Mouse (Mus musculus) bone marrow, adult 2 months (tissue): Measurements from ENCODE around the gene Ubtd2. TPM values are rescaled to one million over a fixed set of nuclear protein-coding genes. Genes with fewer than 3 reads are reported as not detected.

Experiments used
- H3K27ac ChIP-seq: fragments of 200-500 bp; 2 replicates; pipeline ENCODE4 v1.5.1; 2012; ENCODE audit warnings: low read depth, mild to moderate bottlenecking, control low read depth, inconsistent platforms, low read length; ENCODE audit not compliant: control insufficient read depth, poor library complexity, insufficient read depth
- H3K4me1 ChIP-seq: fragments of 200-500 bp; 2 replicates; pipeline ENCODE4 v1.6.1; 2011; ENCODE audit warnings: low read length; ENCODE audit not compliant: control insufficient read depth, insufficient read depth
- H3K4me3 ChIP-seq: fragments of 200-500 bp; replicated peaks from 2 replicates; pipeline ENCODE3; 2011; ENCODE audit warnings: mild to moderate bottlenecking, low read depth, low read length, control low read depth; ENCODE audit not compliant: control insufficient read depth
- CTCF ChIP-seq: fragments of 200-500 bp; IDR thresholded peaks from 2 replicates; pipeline ENCODE4 v1.5.1; 2011; ENCODE audit warnings: low read length, control low read depth; ENCODE audit not compliant: control insufficient read depth, insufficient read depth
- POLR2A ChIP-seq: fragments of 200-500 bp; IDR thresholded peaks from 2 replicates; pipeline ENCODE4 v1.6.1; 2011; ENCODE audit warnings: low read depth, mild to moderate bottlenecking, control low read depth, low read length, borderline replicate concordance; ENCODE audit not compliant: control insufficient read depth
- WGBS: fragments of 180-500 bp; shearing (Covaris S2); methylation state at CpG from one replicate; pipeline ENCODE4 v1.1.7; 2018; 5-methylcytosine and 5-hydroxymethylcytosine counted together
- polyA plus RNA-seq: library from polyadenylated mRNA; stranded (reverse); fragments of >200 nt; gene quantifications from 2 replicates; pipeline ENCODE4 v1.2.4, GENCODE M21; 2011; ENCODE audit warnings: low replicate concordance; ENCODE audit not compliant: missing spikeins, insufficient read depth, insufficient read length

The Ubtd2 gene
- polyA plus RNA-seq, 1 experiment = 1.5 TPM

DNA sequence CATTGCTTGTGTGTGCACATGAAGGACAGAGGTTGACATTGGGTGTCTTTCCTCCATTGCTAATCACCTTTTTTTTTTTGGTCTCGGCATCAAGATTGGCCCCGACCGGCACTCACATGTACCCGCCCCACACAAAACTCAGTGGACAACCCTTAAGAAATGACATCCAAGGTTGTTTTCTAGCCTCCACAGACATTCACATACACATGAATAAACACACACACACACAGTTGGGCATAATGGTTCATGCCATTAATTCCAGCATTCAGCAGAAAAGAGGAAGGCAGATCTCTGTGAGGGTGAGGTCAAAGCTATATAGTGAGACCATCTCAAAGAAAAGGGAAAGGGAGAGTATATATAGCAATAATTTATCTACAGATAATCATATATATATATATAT is 2.4 kb upstream of the Ubtd2 start:
- Histone ChIP-seq H3K4me1 (no peaks in the 10 kb centered on the region; the same call in 1 of the 2 replicates), H3K4me3 (no peak overlapping the region), H3K27ac (no peak overlapping the region)
- WGBS = 80% methylated on average over 4 of the region's 4 CpGs
- TF ChIP-seq CTCF (no peak), POLR2A (no peak)

DNA sequence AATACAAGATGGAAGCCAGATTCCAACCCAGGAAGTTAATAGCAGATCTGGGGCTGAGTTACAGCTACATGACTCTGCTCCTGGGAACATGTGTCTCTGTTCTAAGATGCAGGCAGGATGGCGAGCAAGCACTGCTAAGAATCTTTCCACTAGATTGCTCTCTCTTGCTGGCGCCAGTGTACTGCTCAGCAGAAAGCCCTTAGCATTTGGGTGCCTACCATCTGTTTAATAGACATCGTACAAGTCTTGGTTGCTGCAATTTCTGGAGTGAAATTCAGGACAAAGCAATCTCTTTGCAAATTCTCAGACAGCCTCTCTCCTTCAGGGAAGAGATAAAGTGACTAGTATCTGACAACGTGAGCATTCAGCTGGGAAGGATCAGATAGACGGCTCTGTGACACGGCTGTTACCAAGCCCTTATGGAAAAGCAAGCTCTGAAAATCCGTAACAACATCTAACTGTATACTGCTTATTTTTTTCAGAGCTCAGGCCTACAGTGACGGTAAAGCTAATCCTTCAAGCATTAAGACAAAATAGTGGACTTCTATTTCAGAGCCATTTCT is 1.7 kb upstream of the Ubtd2 start:
- Histone ChIP-seq H3K4me1 (no peaks in the 10 kb centered on the region; the same call in 1 of the 2 replicates), H3K27ac (no peak overlapping the region), H3K4me3 (no peak overlapping the region)
- TF ChIP-seq CTCF = no peak
- no peak for TF ChIP-seq POLR2A
- 79% methylated on average over 8 of the region's 8 CpGs for WGBS

DNA sequence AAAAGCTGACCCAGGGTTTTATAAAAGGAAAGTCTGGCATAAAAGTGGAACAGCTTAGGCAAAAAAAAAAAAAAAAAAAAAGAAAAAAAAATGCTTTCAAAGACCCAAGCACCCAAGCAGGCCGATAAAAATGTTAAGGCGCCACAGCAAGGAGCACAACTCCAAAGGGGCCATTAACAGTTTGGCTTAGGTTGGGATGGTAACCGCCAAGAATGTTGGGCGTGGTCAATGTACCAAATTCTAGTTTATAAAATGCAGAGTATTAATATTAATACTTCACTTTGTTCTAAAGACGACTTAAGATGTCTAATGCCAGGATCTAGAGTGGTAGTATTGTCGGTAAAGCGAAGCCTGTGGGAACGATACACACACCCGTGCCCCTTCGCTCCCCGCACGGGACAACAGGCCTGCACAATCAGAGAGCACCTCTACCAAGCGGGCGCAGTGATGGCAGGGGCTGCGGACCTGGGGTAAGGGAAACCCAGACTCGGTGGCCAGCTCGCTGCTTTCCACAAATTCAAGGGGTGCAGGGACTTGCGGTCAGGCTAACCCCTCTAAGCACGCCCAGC is 855 bp upstream of the Ubtd2 start:
- no peak overlapping the region for H3K27ac ChIP-seq
- H3K4me3 ChIP-seq = peak overlapping the region; percentile 67
- WGBS = 5% methylated on average over 19 of the region's 19 CpGs
- H3K4me1 ChIP-seq = no peaks in the 10 kb centered on the region; the same call in 1 of the 2 replicates
- TF ChIP-seq POLR2A (no peak), CTCF (no peak)

DNA sequence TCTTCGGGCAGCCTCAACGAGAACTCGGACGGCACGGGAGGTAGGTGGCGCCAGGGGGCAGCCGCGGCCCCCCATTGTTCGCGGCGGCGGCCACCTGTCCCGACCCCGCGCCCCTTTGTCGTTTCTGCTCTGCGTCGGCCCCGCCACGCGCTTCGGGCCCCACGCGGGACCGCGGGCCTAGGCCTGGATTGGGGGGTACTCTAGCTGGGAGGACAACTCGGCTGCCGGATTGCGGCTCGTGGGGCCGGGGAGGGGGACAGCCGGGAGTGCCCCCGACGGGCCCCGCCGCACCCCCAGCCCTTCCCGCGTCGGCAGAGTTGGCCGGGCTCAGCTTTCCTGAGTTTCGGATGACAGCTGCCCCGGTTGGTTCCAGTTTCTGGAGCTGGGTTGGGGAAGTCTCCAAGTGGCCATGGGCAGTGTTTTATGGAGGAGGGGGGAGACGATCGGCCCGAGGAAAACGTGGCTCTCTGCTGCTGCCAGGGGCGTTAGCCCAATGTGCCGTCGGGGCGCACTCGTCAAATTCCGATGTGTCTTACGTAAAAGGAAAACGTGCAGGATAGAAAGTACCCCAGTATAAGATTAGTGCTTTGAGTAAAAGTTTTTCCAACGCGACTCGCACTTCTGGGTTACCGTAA is 454 bp downstream of the Ubtd2 start:
- WGBS = 1% methylated on average over 55 of the region's 58 CpGs
- H3K27ac ChIP-seq = peak overlapping the region; percentile 67; the same call in 1 of the 2 replicates
- peak overlapping the region; percentile 65 for H3K4me3 ChIP-seq
- no peaks in the 10 kb centered on the region; the same call in 1 of the 2 replicates for H3K4me1 ChIP-seq
- no peak for TF ChIP-seq CTCF

DNA sequence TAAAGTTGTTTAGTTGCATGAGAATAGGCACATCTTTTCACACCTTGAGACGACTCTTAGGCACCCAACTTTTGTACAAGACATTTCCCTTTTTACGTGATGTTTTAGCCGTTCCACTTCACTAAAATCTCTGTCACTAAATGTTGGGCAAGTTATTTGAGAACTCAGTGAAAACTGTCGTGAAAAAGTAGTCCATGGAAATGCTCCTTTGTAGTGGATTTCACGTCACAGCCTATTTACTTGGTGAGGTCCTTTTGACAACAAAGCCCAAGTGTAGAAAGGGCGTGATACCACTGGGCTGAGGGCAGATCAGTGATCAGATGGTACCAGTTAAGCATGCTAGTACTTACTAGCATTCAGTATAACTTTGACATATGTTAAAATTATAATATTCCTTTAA is 1.2 kb downstream of the Ubtd2 start:
- Histone ChIP-seq H3K27ac (no peak overlapping the region), H3K4me3 (no peak overlapping the region), H3K4me1 (no peaks in the 10 kb centered on the region; the same call in 1 of the 2 replicates)
- 27% methylated on average over 6 of the region's 6 CpGs for WGBS
- TF ChIP-seq CTCF (no peak), POLR2A (no peak)

DNA sequence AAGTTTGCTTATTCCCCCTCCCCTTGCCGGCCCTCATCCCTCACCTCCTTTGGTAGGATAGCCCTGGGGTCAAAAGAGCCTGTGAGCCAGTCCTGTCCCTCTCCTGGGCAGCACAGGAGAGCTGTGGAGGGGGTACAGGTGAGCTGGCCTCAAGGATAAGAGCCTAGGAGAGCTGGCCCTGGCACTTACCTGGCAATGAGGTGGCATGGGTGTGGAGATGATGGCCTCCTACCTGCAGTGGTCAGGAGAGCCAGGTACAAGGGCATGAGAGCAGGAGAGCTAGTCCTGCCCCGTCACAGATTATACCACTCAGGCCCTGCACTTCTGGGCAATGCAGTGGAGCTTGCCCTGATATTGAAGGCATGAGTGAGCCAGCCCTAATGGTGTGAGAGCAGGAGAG is 9.1 kb downstream of the Ubtd2 start:
- no peak overlapping the region for H3K27ac ChIP-seq
- TF ChIP-seq POLR2A = no peak
- no peak for TF ChIP-seq CTCF
- H3K4me1 ChIP-seq = no peaks in the 10 kb centered on the region
- H3K4me3 ChIP-seq = no peak overlapping the region
- WGBS = 70% methylated on average over 2 of the region's 2 CpGs

DNA sequence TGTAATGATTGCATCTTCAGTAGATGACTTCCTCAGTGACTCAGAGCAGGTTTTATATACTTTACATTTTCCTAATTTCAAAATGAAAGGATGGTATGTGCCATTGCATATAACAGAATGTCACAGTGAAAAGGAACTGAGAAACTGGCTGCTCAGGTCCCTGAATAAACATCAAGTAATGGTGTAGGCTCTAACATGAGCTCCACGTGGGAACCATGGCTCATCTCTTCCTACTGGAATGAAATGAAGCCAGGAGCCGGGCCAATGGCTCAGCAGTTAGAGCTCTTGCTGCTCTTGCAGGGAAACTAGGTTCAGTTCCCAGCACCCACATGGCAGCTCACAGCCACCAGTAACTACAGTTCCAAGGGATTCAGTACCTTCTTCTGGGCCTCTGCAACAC is 16.8 kb downstream of the Ubtd2 start:
- Histone ChIP-seq H3K27ac (no peak overlapping the region), H3K4me3 (no peak overlapping the region), H3K4me1 (no peaks in the 10 kb centered on the region)
- TF ChIP-seq CTCF = no peak
- no peak for TF ChIP-seq POLR2A
- 79% methylated on average over 2 of the region's 2 CpGs for WGBS

DNA sequence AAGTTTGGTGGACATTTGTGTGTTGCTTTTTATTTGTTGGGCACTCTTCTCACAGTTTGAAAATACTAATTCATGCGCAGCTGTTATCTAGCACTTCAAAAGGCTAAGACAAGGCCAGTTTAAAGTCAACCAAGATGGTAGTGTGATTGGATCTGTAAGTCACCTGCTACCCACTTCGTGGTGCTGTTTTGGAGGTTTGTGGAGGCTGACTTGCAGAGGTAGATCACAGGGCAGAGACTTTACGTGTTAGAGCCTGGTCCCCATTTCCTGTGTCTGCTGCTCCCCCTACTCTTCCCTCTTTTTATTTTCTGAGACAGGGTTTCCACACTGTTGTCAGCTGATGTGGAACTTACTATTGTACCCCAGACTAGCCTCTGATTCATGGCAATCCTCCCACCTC is 19.6 kb downstream of the Ubtd2 start:
- TF ChIP-seq POLR2A = no peak
- TF ChIP-seq CTCF = no peak
- no peak overlapping the region for H3K27ac ChIP-seq
- WGBS = 62% methylated on average over 3 of the region's 3 CpGs
- no peaks in the 10 kb centered on the region for H3K4me1 ChIP-seq
- no peak overlapping the region for H3K4me3 ChIP-seq
